ENCODE assay signal across 8 mouse cellular contexts in the genomic region with DNA sequence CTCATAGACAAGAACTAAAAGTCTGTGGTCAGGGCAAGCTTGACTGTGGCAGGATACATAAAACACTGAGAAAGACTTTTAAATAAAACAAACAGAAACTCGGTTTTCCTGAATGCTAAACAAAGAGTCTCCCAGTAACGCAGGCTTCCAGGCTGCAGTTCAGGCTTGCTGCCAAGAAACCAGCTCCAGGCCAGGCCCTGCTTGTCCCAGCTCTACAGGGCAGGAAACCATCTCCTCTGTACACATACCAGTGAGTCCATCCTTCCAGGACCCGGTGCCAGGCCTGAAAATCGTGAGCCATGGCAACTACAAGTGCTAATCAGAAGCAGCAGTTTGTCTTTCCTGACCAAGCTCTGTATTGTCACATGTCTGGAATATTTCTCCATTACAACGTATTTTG. TPM values are rescaled to one million over a fixed set of nuclear protein-coding genes. Genes with fewer than 3 reads are reported as not detected.
DNase-seq lines count a peak whose midpoint lies in the region; ATAC-seq and TF ChIP-seq lines count a peak whose summit lies in the region.

No protein-coding gene starts in this region.

- no peak overlapping the region for H3K4me3 ChIP-seq in forebrain, postnatal 0 days (ENCODE audit: low read depth, low read length)
- no peak overlapping the region for H3K4me3 ChIP-seq in hindbrain, embryonic 10.5 days
- H3K4me3 ChIP-seq in limb, embryonic 10.5 days, result no peak overlapping the region

- no peak overlapping the region for H3K27ac ChIP-seq in forebrain, postnatal 0 days (ENCODE audit: low read depth, low read length)
- H3K27ac ChIP-seq in hindbrain, embryonic 10.5 days, result peak overlapping the region; percentile 51; the same call in 1 of the 2 replicates
- H3K27ac ChIP-seq in limb, embryonic 10.5 days, result peak overlapping the region; percentile 11; the same call in 1 of the 2 replicates

- ATAC-seq in forebrain, postnatal 0 days, result peak; percentile 74; the same call in 1 of the 2 replicates

- TF ChIP-seq CTCF in forebrain, postnatal 0 days (IDR thresholded peaks at IDR 0.05; ENCODE audit: low read depth), result no peak

- H3K9ac ChIP-seq in forebrain, postnatal 0 days, result no peak overlapping the region

- WGBS in forebrain, postnatal 0 days, result 18% methylated on average over 5 of the region's 5 CpGs
- WGBS in hindbrain, embryonic 10.5 days, result 42% methylated on average over 5 of the region's 5 CpGs
- WGBS in limb, embryonic 10.5 days, result 38% methylated on average over 5 of the region's 5 CpGs

- H3K4me2 ChIP-seq in forebrain, postnatal 0 days (ENCODE audit: low read depth), result no peak overlapping the region

- no peaks in the 10 kb centered on the region for H3K9me3 ChIP-seq in forebrain, postnatal 0 days (ENCODE audit: low read length)
- H3K9me3 ChIP-seq in hindbrain, embryonic 10.5 days, result no peaks in the 10 kb centered on the region
- no peaks in the 10 kb centered on the region for H3K9me3 ChIP-seq in limb, embryonic 10.5 days (replicated peaks)

- no peaks in the 10 kb centered on the region for H3K27me3 ChIP-seq in forebrain, postnatal 0 days (ENCODE audit: insufficient read depth, low read length)
- no peaks in the 10 kb centered on the region for H3K27me3 ChIP-seq in hindbrain, embryonic 10.5 days (ENCODE audit: insufficient read depth, poor library complexity, severe bottlenecking)
- H3K27me3 ChIP-seq in limb, embryonic 10.5 days (ENCODE audit: low read depth, poor library complexity, severe bottlenecking), result no peaks in the 10 kb centered on the region

- H3K4me1 ChIP-seq in forebrain, postnatal 0 days (ENCODE audit: insufficient read depth), result no peaks in the 10 kb centered on the region
- no peaks in the 10 kb centered on the region for H3K4me1 ChIP-seq in hindbrain, embryonic 10.5 days (replicated peaks)
- peaks cover 18% of the 10 kb centered on the region for H3K4me1 ChIP-seq in limb, embryonic 10.5 days

- no peaks in the 10 kb centered on the region for H3K36me3 ChIP-seq in forebrain, postnatal 0 days (ENCODE audit: insufficient read depth)
- no peaks in the 10 kb centered on the region for H3K36me3 ChIP-seq in hindbrain, embryonic 10.5 days
- H3K36me3 ChIP-seq in limb, embryonic 10.5 days, result no peaks in the 10 kb centered on the region

- peak; percentile 92 for DNase-seq in NIH3T3 (ENCODE audit: low read depth)
- DNase-seq in adrenal gland, postnatal 36 days, result peak; percentile 66 to 87
- DNase-seq in forebrain, postnatal 0 days, result peak; percentile 53
- DNase-seq in hindbrain, embryonic 10.5 days (ENCODE audit: low spot score), result no peak
- DNase-seq in limb, embryonic 10.5 days (ENCODE audit: low spot score), result peak; percentile 45
- peak; percentile 19 for DNase-seq in mesoderm, embryonic 11.5 days (ENCODE audit: low read depth, low spot score)
- peak; percentile 67 to 82 for DNase-seq in urinary bladder, postnatal 36 days (ENCODE audit: low spot score in 2 of 2)
- no peak for DNase-seq in thymus, postnatal 10 days (ENCODE audit: low spot score in 2 of 2)

RNA-seq across cellular contexts. Expression of gene Gm17387, which starts 12.7 kb away (rescaled TPM):
- total RNA-seq in adrenal gland, postnatal 36 days (2021), result not detected
- not detected in 2 replicates for total RNA-seq in forebrain, postnatal 0 days (2014; rRNA removed)
- polyA plus RNA-seq in forebrain, postnatal 0 days (2015; fragmentation: Nextera tagmentation; extraction: Ambion mirVana), result not detected in 2 replicates
- not detected in 2 replicates for polyA plus RNA-seq in hindbrain, embryonic 10.5 days (2016; fragmentation: Nextera tagmentation; extraction: Ambion mirVana)
- polyA plus RNA-seq in limb, embryonic 10.5 days (2016; fragmentation: Nextera tagmentation; extraction: Ambion mirVana), result not detected in 2 replicates

RNA-seq across cellular contexts. Expression of gene B4galnt4, which starts 19.2 kb away (rescaled TPM):
- total RNA-seq in adrenal gland, postnatal 36 days (2021), result under 1 TPM; 0.83 to 0.95 TPM
- 126 and 163 TPM in 2 replicates for total RNA-seq in forebrain, postnatal 0 days (2014; rRNA removed)
- 42.3 and 47.4 TPM in 2 replicates for polyA plus RNA-seq in forebrain, postnatal 0 days (2015; fragmentation: Nextera tagmentation; extraction: Ambion mirVana)
- 26.4 and 35.1 TPM in 2 replicates for polyA plus RNA-seq in hindbrain, embryonic 10.5 days (2016; fragmentation: Nextera tagmentation; extraction: Ambion mirVana)
- polyA plus RNA-seq in limb, embryonic 10.5 days (2016; fragmentation: Nextera tagmentation; extraction: Ambion mirVana), result 26.2 and 30.7 TPM in 2 replicates

RNA-seq across cellular contexts. Expression of gene Ifitm6, which starts 23.9 kb away (rescaled TPM):
- under 1 TPM in 1 of 2 experiments, not detected in 1; 0.99 TPM for total RNA-seq in adrenal gland, postnatal 36 days (2021)
- total RNA-seq in forebrain, postnatal 0 days (2014; rRNA removed), result 2.0 TPM in 1 of 2 replicates, not detected in the other
- 0.34 and 0.38 TPM in 2 replicates for polyA plus RNA-seq in forebrain, postnatal 0 days (2015; fragmentation: Nextera tagmentation; extraction: Ambion mirVana)
- polyA plus RNA-seq in hindbrain, embryonic 10.5 days (2016; fragmentation: Nextera tagmentation; extraction: Ambion mirVana), result not detected in 2 replicates
- 0.31 TPM in 1 of 2 replicates, not detected in the other for polyA plus RNA-seq in limb, embryonic 10.5 days (2016; fragmentation: Nextera tagmentation; extraction: Ambion mirVana)

RNA-seq across cellular contexts. Expression of gene Ifitm3, which starts 31.1 kb away (rescaled TPM):
- 100 to 1,000 TPM; 135 to 191 TPM for total RNA-seq in adrenal gland, postnatal 36 days (2021)
- 12.2 and 35.9 TPM in 2 replicates for total RNA-seq in forebrain, postnatal 0 days (2014; rRNA removed)
- polyA plus RNA-seq in forebrain, postnatal 0 days (2015; fragmentation: Nextera tagmentation; extraction: Ambion mirVana), result 78.8 and 81.3 TPM in 2 replicates
- 21.0 and 23.9 TPM in 2 replicates for polyA plus RNA-seq in hindbrain, embryonic 10.5 days (2016; fragmentation: Nextera tagmentation; extraction: Ambion mirVana)
- 54.0 and 56.4 TPM in 2 replicates for polyA plus RNA-seq in limb, embryonic 10.5 days (2016; fragmentation: Nextera tagmentation; extraction: Ambion mirVana)

RNA-seq across cellular contexts. Expression of gene Pkp3, which starts 36.4 kb away (rescaled TPM):
- 1 to 10 TPM; 1.4 to 1.5 TPM for total RNA-seq in adrenal gland, postnatal 36 days (2021)
- not detected in 2 replicates for total RNA-seq in forebrain, postnatal 0 days (2014; rRNA removed)
- 0.08 TPM in 1 of 2 replicates, not detected in the other for polyA plus RNA-seq in forebrain, postnatal 0 days (2015; fragmentation: Nextera tagmentation; extraction: Ambion mirVana)
- polyA plus RNA-seq in hindbrain, embryonic 10.5 days (2016; fragmentation: Nextera tagmentation; extraction: Ambion mirVana), result 5.1 and 5.2 TPM in 2 replicates
- 6.0 and 8.2 TPM in 2 replicates for polyA plus RNA-seq in limb, embryonic 10.5 days (2016; fragmentation: Nextera tagmentation; extraction: Ambion mirVana)

Comparison
In these comparisons a context has a peak if more than half of its experiments do, and no peak if none do; other contexts are left out.
1. DNase-seq: peak in NIH3T3 (single experiment), adrenal gland, postnatal 36 days (2 of 2), forebrain, postnatal 0 days (single experiment), limb, embryonic 10.5 days (single experiment), mesoderm, embryonic 11.5 days (single experiment) and urinary bladder, postnatal 36 days (2 of 2); none in hindbrain, embryonic 10.5 days (single experiment) and thymus, postnatal 10 days (0 of 2).